Mouse (Mus musculus): ENCODE measurements at regions not wholly inside any gene's neighbourhood (a gene's known extent, or its start where the extent isn't known, plus 50 kb on each side); places are given as distances from the start of the nearest gene placed in this dataset.
A peak's percentile ranks its signal among the peaks of the same experiment; 100 is the strongest.

DNA sequence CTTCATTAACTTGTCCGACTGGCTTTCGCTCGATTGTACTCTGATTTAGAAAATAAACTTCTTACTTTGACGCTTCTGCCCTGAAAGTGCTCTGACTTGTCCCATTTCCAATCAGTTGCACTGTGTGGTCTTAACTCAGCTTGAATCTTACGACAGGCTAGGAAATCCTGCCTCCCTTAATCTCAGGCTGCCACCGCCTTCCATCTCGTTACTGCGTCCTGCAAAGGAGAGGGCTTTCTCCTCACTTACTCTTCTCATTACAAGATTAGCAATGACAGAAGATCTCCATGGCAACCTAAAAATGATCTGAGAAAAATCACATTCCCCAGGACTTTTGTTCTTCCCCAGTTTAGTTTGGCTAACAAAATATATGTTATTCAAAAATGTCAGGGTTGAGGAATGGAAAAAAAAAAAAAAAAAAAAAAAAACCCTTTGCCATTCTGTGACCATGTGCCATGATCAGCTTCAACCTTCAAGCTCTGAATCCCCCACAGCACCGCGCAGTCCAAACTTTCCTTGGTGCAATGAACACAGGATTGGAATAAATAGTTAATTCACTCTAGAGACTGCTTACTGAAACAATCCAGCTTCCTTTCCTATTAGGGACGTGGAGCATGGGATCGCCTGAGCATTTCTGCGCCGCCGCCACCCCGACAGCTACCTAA lies 494.1 kb downstream of the Lmo4 start:
- no peak for DNase-seq (ENCODE audit: low read depth)

DNA sequence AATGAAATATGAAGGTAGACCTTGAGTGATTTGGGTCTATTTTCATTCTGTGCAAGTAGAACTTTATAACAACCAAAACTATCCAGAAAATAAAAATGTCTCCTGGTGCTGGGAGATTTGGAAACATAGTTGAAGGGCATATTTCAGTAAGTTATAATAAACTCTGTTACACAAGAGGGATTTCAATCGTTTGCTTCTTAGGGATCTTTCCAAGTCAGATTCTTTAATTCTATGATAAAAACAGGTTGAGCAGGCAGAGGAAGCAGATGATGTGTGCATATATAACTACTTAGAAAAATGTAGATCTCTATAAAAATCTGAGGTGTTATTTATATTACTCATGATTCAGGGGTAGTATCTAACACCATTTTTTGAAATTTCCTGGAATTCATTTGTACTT lies 498.3 kb downstream of the Lmo4 start:
- DNase-seq (ENCODE audit: low read depth): no peak

DNA sequence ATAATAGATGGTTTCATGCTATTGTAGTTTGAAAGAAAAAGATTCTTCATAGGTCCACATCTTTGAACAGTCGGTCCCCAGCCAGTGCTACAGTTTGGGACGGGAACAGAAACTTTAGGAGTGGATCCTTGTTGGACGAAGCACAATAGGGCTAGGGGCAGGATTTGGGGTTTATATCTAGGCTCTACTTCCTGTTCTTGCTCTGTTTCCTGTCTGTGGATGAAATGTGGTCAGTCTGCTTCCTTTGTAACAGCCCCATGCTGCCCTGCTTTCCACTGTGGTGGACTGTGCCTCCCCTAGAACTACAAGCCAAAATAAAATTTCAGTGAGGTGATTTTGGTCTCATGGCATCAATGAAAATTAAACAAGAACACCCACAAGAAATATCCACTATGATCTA lies 510.2 kb downstream of the Lmo4 start:
- no peak for DNase-seq (ENCODE audit: low read depth)

DNA sequence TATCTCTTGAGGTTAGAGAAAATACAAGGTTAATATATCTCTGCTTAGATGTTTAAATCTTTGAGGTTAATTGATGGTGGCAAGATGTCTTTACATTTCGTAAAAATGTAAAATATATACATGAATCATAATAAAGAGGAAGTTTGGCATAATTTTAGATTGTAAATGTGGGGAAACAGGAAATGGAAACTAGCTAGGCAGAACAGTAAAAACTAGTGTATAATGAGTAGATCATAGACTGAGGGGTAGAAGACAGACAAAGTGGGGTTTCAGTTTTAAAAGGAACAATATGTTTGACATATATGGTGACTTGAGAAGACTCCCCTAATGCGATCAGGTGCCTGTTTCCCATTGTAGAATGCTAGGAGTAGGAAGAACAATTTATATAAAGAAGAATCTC lies 519.3 kb downstream of the Lmo4 start:
- no peak for DNase-seq (ENCODE audit: low read depth)

DNA sequence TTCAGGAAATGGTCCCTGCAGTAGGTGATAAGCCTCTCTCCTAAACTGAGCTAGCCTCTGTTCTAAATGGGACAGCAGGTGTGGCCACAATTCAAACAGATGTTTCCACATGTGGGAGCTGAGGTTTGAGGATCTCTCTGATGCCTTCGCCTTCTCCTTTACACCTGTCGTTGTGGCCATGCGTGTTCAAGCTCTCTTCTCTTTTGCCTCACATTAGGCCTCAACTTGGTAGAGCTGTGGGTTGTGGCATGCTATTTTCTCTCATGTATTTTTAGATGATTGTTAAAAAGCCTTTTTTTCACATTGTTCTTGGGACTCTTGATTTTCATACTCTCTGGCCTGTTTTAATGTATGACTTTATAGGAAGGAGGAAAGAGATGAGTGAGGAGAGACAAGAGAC lies 526.8 kb downstream of the Lmo4 start:
- DNase-seq (ENCODE audit: low read depth): no peak

DNA sequence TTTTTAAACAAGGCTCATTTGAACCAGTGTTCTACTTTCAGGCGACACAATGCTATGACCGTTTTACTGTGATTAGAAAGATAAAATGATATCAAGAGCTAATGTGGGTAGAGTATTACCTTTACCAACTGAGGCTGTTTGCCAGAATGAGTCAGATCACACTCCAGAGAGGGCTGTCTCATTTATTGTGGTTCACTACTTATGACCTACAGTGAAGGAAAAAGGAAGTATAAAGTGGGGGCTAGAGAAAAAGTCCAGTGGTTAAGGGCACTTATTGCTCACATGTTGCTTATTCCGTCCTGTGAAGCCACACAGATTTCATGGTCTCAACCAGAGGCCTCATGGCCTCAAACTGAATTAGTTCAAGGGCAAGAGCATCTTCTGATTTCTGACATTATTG lies 530.2 kb downstream of the Lmo4 start:
- no peak for DNase-seq (ENCODE audit: low read depth)

DNA sequence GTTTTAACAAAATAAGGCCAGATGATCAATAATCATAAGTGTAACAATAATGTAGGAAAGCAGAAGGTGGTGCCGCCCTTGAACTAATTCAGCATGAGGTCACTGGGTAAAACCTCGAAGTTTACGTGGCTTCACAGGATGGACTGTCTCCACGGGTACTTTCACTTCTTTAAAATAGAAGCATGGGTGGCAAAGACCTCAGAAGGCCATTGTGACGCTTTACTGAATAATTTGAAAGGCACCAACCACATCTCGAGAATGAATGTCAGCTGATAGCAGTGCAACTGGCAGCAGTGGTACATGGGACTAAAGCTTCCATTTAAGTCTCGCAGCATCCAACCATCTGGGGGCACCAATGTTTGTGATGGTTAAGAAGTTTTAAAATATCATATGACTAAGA lies 530.6 kb downstream of the Lmo4 start:
- DNase-seq (ENCODE audit: low read depth): no peak

DNA sequence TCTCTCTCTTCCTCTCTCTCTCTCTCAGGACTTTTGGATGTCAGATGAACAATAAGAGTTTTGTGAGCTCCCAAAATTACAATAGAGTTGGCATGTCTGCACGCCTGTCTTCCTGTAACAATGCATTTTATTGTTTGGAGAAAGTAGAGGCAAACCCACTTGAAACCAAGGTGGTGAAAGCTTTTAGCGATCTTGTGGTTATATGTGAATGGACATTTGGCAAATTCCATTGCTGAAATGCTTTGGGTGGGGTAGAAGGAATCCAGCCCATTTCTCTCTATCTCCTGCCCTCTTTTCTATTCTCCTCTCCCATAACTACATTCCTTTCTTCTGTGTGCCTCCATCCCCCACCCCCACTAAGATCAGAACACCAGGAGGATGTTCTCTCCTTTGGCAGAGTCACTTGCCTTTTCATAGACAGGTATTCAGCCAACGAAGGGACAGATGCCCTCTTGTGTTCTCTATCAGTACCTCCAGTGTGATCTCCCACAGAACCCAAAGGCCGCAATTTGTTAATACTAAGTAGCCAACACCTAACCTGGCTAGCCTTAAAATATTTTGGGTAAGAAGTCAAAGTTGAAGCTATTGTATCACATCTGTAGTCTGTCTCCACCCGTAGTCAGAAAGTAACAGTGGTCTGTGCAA lies 542.9 kb downstream of the Lmo4 start:
- no peak for DNase-seq (ENCODE audit: low read depth)

DNA sequence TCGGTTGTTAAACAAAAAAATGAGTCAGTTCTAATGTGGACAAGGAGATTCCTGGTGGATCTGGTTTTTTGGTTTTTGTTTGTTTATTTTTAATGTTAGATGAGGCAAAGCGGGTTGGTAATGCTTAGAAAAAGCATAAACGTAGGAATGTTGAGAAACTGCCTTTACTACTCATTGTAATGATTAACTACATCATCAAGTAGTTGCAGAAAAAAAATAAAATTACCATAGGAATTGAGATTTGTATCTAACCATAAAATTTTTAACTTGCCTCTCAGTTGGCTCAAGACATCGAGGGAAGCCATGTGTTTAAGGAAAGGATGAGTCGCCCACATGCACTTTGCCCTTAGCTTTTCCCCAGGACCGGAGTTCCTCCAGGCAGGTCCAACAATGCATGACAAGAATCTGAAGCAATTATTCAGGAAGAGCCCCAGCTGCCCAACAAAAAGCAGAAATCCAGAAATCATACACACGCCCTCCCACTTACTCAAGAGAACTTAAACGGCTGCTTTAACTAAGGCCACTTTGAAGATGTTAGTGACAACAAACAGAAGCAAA lies 545.5 kb downstream of the Lmo4 start:
- DNase-seq (ENCODE audit: low read depth): no peak

DNA sequence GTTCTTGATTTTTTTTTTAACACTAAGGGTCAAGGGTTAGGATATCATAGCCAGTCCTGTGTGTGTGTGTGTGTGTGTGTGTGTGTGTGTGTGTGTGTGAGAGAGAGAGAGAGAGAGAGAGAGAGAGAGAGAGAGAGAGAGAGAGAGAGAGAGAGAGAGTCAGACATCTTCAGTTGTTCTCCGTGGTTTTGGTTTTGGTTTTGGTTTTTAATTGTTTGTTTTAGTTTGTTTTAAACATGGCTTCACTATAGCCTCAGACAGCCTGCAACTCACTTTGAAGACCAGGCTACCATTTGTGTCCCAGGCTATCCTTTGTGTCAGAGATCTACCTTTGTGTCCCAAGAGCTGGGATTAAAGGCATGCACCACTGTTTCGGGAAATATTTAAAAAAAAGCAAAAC lies 557.8 kb downstream of the Lmo4 start:
- no peak for DNase-seq (ENCODE audit: low read depth)

DNA sequence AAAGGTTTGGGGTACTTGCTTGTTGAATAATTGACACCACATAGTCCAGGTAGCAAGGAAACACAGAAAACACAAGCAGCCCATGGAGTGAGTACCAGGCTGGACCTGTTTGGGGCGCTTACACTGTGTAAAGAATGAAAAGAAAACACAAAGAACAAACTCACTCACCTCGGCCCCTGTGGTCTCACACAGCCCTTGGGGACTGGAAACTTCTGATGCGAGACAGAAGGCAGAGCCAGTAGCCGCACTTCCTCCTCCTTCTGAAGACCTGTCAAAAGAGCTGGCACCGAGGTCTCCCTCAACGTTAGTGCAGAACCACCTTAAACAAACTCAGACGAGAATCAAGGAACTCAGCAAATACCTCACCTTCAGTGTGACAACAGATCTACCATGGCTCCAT lies 558.2 kb downstream of the Lmo4 start:
- peak; percentile 18 for DNase-seq (ENCODE audit: low read depth)

DNA sequence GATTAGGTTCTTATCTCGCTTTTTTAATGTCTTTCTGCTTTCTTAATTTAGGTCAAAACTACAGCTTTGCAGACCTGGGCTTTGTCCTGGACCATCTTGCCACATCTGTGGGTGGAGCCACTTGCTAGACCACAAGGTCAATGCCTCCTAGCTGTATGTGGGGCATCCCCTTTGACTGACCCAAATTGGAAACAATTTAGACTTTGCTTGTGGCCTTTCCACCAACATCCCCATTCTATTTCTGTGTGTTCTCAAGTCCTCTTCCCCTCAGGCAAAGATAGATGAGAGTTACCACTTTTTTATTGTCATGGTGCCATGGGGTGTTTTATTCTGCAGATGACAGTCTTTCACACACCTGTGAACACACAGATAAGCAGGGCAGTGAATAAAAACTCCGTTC lies 572.0 kb downstream of the Lmo4 start:
- no peak for DNase-seq (ENCODE audit: low read depth)

DNA sequence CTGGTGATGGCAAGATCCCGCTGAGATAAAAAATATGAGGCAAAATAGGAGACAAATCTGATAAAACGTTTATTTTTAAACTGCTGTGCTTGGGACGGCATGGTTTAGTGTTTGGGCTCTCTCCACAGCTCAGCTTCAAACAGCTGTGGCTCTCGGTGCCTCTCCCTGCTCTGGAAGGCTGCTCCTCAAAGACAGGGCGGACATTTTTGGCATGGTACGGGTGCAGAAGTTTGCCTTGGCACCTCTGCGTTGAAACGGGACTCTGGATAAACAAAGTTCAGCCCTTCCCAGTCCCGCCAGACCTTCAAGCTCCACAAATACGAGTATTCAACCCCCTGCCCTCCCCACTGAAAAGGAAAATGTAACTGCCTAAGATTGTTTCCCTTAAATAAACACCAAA lies 573.8 kb downstream of the Lmo4 start:
- DNase-seq (ENCODE audit: low read depth): no peak

DNA sequence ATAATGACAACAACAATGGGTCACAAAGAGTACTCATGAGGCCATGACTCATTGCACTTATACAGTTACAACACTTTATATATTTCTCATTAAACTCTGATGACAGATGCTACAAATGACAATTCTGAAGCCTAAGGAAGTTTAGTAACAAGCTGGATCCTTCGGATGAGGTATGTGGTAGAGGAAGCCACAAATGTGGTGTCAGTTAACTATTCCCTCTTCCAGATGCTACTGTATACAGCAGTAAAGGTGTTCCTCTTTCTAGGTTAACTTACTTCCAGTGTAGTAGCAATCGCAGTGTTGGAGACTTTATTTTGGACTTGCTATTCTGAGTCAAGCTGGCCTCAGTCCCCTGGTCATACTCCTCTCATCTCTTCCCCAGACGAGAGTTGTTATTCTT lies 580.1 kb downstream of the Lmo4 start:
- no peak for DNase-seq (ENCODE audit: low read depth)

DNA sequence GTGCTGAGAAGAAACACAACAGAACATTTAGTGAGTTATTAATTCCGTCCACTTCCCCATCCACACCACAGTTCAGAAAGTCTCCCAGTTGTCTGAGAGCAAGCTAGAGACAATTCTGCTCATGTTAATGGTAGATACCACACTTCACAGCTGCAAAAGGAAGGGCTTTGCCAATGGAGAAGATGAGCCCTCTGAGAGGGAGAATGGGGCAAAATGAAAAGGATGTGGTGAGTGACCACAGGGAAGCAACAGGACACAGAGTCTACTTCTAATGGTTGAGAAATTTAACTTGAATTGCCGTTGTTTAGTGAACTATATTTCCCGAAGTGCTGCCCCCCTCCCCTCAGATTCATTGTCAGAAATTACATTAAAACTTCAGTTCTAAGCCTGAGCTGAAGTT lies 582.7 kb downstream of the Lmo4 start:
- no peak for DNase-seq (ENCODE audit: low read depth)

DNA sequence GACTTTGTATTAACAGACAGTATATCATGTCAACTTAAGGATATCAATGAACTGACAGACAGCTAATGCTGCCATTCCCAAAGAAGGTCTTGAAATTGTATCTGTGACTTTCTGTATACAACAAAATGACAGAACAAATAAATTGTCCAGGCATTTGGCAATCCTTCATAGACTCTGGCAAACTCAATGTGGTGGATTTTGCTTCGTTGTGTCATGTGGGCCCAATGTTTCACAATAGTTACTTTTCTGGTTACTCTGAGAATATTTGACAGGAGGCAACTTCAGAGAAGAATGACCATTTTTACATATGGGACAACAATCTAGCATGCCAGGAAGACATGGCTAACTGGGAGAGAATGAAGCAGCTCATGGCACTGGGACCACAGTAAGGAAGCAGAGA lies 585.9 kb downstream of the Lmo4 start:
- no peak for DNase-seq (ENCODE audit: low read depth)

DNA sequence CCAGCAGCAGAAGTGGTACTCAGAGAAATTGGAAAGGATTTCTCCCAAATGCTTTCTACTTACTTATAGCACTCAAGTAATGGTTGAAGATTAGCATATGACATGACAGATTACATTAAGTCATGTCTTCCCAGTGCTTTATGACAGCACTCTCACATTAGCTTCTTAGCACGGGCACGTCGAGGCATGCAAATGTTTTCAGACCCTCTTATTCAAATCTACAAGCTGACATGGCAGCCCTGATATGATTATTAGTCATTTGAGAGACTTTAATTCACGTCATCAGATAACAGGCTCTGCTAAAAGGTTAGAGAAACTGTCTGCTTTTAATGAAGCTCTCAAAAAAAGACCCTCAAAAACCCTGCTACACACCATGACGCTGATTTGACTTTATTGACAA lies 590.1 kb downstream of the Lmo4 start:
- DNase-seq (ENCODE audit: low read depth): no peak

DNA sequence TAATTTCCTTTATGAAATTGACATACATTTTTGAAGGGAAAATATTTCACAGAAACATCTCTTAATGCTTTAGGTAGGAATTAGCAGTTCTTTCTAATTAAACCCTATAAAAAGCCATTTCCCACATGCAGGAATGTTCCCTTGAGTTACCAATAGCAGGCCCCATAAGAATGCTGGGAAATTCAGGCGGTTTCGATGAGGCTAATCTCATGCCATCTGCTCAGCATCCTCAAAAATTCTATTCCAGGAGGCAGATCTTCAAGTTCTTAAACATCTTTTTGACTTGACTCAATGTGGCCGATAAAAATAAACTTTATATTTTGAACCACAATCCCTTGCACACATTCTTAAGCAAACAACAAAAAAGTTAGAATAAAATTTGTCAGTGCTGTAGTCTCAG lies 591.0 kb downstream of the Lmo4 start:
- no peak for DNase-seq (ENCODE audit: low read depth)

DNA sequence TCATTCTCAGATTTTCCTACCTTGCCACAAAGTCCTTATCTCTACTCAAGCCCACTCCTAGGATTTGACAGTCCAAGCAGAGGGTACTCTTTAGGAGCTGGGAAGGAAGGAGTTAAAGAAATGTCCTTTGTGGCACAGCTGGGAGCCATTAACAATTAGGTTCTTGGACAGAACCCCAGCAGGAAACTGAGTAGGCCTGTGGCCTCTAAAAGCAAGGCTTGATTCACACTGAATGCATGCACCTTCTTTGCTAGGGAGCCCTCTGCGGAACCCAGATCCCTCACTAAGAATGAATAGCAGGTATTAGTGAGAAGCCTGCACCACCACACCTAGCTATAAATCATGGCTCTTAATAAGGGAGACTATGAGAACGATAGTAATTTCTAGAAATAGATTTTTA lies 595.3 kb downstream of the Lmo4 start:
- no peak for DNase-seq (ENCODE audit: low read depth)

DNA sequence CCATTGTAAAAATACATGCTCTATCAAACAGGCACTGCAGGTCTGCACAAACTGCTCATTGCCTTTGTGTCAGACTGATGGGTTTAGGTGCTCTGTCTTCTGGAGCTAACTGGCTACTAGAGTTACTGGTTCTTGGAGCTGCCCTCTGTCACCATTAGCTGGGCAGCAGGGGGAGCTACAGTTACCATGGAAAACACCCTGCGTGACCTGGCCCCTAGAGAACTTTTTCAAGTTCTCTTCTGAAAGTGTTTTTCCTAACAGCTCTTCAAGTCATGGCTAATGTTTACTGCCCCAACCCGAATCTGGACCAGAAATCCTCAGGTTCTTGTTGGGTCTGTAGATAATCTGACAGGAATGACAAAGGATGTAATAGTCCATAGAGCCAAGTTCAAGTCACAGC lies 605.9 kb downstream of the Lmo4 start:
- peak; percentile 9 for DNase-seq (ENCODE audit: low read depth)

DNA sequence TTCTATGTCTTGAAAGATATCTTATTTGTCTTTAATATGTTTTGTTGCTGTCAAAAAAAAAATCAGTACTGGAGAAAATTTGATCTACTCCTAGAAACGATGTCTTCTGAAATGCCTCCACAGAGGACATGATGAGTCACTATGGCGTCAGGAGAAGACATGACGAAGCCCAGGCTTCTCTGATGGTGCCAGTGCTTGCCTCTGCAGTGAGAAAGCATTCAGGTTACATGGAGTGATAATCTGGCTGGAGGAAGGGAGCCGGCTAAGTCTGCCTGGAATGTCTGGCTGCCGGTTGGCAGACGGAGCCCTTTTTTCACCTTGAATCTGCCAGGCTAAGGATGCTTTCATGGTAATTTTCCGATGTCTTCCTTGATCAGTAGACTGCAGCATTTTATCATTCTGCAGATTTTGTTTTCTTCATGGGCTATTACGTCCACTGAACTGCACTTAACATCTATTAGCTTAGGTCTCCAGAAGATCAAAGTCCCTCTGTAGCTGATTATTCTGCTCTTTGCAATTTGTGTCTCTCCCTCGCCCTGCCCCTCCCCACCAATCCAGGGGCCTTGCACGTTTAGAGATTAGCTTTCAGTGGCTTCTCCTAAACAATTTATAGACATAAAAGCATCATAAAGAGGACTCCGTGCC lies 607.9 kb downstream of the Lmo4 start:
- DNase-seq (ENCODE audit: low read depth): no peak

DNA sequence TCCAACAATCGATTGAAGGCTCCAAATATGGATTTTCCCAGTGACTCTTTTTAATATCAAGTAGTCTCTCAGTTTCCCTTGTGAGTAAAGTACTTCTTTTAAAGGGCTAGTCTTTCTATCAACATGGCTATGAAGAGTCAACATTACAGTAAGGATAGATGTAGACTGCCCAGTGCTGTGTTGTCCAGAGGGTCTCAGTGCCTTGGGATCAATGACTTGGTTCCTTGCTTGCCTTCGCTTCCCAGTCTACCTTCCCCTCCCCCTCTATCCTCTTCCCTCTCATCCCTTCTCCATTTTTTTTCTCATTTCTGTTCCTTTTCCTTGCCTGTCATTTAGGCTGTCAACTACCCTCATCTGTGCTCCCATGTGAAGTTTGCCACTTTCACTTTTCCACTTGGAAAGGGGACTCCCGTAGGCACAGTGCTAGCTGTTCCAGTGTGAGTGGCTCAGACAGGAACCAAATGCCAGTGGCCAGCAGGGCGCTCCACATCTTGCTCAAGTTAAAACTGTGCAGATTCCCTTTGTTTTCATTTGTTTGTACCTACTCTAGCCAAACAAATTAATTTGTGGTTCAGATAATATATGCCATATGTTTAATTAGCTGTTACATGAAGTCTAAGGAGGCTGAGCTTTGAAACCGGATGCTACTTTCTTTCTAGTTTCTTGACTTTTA lies 608.9 kb downstream of the Lmo4 start:
- no peak for DNase-seq (ENCODE audit: low read depth)

DNA sequence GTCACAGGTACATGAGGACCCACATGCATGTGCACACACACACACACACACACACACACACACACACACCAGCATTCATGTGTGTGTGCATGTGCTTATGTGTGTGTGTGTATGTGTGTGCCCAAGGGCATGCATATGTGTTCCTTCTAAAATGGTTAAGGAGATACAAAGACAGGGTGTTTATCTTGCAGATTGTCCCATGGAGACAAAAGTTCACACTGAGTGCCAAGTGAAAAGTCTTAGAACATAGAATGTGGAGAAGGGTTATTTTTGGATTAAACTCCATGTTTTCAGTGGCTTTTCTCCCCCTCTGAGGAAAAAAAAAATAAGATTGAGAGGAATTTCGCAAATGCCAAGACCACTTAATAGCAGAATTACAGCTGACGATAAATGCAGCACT lies 609.9 kb downstream of the Lmo4 start:
- no peak for DNase-seq (ENCODE audit: low read depth)

All from c-Kit-positive CD71-negative TER-119-negative erythroid progenitor cells, embryonic 14.5 days (primary cell).